Mouse (Mus musculus): ENCODE measurements around the gene Ngp.

Ngp gene

DNA sequence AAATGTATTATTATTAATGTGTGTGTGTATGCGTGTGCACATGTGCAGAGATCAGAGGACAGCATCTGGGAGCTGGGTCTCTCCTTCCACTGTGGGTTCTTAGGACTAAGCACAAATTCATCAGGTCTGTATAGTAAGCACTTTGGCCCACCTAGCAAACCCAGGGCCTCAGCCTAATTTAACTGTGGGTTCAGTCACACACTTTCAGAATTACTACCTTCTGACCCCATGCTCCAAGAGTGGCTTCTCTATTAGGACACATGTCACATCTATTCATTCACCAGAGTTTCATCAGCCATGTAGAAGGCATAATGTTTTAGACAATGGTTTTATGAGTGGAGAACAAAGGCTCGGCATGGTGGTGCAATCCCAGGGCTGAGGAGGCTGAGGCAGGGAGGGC is 13.5 kb downstream of the Ngp start:
- no peak for DNase-seq (ENCODE audit: low read depth, low spot score)

DNA sequence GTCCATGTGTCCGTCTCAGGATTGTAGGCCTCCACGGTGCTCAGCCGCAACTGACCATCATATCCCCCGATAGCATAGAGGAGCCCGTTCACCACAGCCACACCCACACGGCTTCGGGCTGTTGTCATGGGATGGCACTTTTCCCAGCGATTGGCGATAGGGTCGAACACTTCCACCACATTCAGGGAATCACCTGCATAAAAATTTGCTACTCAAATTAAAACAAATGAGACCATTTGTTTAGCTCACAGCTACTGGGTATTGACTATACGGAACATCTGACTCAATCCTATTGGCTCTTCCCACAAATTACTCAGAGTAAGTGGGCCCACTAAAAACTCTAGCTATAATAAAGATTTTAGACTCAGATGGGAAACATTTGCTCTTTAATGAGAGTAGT is 16.5 kb downstream of the Ngp start:
- no peak for DNase-seq (ENCODE audit: low read depth, low spot score)

DNA sequence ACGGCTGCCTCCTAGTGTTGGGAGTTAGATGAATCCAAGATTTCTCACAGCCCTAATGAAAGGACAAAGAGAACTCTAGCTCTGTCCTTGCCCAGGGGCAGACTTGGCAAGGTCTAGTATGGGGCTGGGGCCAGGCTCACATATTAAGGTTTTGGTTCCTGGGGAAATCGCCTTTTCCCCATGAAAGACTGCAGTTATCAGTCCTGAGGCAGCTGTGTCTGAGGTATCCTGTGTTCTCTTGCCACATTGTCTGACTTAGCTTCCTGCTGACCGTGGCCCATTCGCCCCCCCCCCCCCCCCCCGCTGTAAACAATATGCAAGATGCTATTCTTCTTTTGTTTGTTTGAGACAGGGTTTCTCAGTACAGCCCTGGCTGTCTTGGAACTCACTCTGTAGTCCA is 20.5 kb downstream of the Ngp start:
- DNase-seq (ENCODE audit: low read depth, low spot score): no peak

DNA sequence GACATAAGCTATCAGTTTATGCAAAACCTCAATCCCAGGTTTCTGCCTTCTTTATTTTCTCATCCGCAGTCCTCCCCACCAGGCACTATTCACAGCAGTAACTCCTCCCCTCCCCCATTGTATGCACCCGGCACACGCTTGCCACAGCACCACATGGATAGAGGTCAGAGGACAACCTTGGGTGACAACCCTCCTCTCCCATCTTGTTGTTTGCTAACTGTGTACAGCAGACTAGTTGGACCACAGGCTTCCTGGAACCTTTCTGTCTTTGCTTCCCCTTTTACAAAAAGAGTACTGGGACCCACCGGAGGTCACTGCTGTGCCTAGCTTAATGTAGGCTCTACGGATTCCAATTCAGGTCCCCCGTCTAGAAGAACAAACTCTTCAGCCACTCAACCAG is 21.0 kb downstream of the Ngp start:
- DNase-seq (ENCODE audit: low read depth, low spot score): no peak

DNA sequence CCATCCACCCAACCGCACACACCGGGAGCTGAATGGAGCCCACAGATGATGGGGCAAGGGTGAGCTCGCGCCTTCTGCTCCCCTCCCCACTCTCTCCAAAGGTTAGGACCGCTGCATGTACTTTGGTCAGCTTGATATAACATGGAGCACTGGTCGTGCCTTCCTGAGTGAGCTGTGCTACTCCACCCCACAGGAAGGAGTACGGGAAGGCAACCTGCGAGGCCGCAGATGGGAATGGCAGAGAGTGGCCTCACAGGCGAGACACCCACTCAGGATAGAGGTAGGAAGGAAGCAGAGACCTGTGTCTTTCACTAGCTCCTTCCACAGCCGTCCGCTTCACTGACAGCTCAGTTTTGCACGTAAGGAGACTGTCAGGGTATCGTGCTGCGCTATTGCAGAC is 28.8 kb downstream of the Ngp start:
- no peak for DNase-seq (ENCODE audit: low read depth, low spot score)

DNA sequence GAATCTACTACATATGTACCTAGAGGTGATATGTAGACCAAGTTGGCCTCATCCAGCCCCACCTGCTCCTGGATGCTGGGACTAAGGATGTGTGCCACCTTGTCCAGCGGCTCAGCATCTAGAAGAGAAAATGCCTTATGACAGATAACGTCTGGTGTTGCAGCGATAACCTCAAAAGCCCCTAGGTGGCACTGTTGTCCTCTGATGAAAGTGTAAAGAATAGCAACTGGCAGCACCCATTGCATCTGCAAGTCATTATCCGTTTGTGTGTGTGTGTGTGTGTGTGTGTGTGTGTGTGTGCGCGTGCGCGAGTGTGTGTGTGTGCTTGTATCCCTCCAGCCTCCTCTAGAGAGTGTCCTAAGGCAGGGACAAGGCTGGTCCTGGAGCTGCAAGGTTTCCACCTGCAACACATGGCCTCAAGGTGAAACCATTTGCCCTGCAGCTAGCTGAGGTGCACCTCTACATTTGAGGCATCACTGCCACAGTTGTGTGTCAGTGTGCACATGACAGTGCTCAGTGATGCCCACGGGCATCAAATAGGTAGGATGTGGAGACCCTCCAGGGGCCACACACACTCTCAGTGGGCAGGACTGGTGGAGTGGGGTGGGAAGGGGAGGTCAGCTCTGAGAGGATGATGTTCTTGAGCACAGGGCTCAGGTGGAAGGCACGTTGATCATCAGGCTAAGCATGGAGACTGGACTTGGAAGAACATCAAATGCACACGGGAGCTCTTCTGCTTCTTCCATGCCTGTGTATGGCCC is 29.5 kb downstream of the Ngp start:
- DNase-seq (ENCODE audit: low read depth, low spot score): peak; percentile 86

DNA sequence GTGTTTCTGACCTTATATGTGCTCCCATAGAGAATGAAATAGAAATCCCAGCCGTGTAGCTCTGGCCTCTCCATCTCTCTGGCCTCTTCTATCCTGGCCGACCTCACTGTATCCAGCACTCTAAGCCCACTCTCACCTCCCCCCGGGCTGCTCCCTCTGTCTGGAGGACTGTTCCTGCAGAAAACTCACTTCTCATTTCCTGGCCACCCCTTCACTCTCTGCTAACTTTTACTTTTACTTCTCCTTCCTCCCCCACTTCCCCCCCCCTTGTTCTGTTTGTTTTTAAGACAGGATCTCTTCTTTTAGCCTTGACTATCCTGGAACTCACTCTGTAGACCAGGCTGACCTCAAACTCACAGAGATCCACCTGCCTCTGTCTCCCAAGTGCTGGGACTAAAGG is 33.0 kb downstream of the Ngp start:
- no peak for DNase-seq (ENCODE audit: low read depth, low spot score)

DNA sequence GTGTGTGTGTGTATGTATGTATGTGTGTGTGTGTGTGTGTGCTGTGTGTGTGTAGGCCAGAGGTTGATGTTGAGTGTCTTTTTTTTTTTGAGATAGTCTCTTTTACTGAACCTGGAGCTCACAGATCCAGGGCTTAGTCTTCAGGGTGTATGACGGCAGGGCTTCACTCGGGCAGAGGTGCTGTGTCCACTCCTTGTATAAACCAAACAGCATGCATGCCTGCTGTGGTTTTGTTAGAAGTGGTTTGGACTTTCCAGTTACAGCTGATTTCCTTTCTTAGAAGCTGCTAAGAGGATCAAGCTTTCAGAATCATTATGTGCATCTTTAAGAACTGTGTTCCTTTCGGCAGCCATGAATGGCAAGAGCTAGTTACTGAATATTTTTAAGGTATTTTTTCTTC is 38.4 kb downstream of the Ngp start:
- no peak for DNase-seq (ENCODE audit: low read depth, low spot score)

DNA sequence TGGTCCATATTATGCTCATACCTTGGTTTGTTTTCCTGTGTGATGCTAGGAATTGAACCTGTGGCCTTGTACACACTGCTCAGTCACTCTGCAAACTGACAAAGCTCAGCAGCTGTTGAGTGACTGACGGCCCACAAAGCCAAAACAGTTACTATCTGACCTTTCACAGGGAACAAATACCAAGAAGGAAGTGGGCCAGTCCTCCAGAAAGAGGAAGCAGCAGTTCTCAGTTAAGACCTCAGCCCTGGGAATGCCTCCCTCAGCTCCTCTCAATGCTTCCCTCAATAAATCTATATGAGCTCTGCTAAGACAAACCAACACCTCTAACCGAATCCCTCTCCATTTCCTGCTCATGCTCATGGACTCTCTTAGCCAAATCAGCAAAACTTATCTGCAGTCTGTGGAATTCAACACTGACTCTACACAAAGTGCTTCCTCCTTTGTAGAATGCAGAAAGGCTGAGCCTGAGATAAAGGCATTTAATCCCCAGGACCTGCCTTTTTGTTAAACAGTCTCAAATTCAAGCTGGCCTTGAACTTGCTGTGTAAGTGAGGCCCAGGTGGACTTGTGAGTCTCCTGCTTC is 39.7 kb downstream of the Ngp start:
- peak; percentile 41 for DNase-seq (ENCODE audit: low read depth, low spot score)

DNA sequence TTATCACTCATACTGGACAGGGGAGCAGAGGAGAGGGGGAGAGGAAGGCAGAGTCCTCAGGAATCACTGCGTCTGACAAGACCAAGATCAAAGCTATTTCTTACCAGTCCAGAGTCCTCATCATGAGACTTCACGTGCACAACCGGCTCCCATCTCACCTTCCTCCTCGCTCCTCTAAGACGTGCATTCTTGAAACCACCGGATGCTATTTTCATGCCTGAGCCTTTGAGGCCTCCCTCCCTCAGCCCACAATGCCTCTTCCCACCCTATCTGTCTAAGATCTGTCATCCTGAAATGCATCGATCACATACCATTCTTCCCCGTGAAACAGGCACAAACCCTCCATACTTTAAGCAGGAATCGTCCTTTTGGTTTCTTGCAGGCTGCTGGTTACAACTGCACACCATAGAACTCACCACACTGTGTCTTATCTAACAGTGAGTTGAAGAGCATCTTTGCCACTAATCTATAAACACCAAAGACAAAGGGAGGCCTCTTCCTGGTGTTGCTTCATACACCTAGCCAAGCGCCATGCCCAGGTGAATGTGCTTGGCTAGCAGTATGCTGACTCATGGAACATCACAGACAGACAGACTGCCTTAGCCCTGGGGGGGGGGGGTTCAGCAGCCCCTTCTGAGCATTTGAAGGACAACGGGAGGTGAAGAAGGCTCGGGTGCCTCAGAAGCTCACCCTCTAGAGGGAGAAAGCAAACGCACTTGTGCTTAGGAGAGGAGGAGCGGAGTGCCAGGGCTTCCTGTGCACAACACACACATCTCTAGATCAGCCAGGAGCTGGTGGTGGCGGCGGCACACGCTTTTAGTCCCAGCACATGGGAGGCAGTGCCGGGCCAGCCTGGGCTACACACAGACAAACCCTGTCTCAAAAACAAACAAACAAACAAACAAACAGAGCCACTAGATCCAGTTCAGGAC is 41.6 kb downstream of the Ngp start:
- no peak for DNase-seq (ENCODE audit: low read depth, low spot score)

DNA sequence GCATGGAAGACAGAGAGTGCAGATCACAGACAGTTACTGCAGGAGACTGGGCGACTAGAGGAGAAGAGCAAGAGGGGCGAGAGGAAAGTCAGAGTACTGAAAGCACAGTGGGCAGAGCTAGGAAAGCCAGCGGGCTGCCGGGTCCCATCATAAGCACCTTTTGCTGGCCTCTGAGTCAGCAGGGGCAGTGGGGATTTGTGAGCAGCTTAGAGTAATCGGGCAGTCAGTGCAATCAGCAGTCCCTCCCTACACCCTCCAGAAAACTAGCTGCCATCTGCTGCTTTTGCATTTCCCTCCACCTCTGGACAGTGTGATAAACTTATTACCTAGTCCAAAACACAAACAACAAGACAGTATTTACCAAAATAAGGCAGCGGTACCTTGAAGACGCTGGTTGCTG is 42.8 kb downstream of the Ngp start:
- DNase-seq (ENCODE audit: low read depth, low spot score): no peak

DNA sequence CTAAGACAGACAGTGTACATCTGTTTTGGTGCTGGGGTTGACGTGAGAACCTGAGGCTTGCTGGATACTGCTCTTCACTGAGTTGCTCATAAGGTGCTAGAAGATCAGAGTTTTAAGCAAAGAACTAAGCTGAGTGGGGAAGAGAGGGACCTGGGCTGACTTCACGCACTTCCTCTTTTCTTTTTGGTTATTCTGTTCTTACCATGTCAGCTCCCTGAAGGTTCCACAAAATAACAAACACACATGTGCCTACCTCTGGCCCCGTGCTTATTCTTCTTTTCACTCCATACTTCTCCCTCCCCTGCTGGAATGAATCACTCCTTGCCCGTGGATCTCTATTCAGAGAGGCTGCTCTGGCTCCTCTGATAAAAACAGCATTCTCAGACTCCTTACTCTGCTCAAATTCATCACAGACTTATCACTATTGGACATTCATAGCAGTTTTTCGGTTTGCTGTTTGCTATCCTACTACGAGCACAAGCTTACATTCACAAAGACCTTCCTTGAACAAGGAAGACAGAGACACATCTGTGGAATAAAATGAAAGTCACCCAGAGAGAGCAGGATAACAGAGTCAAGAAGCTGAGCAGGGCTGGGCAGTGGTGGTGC is 44.5 kb downstream of the Ngp start:
- no peak for DNase-seq (ENCODE audit: low read depth, low spot score)

DNA sequence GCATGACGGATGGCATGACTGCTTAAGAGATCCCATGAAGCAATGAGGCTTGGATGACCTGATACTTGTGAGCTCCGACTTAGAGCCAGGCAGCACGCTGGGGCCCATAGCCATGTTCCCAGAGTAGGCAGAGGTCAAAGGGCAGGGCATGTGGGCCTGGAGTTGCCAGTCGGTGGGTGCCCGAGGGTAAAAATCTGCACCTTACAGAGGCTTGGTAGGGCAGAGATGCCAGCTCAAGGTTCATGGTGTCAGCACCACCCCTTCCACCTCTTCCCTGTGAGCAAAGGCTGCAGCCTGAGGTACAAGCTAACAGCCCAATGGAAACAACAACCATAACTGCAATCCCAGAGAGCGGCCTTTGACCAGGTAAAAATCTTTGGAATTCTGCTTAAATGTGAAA is 45.8 kb downstream of the Ngp start:
- no peak for DNase-seq (ENCODE audit: low read depth, low spot score)

DNA sequence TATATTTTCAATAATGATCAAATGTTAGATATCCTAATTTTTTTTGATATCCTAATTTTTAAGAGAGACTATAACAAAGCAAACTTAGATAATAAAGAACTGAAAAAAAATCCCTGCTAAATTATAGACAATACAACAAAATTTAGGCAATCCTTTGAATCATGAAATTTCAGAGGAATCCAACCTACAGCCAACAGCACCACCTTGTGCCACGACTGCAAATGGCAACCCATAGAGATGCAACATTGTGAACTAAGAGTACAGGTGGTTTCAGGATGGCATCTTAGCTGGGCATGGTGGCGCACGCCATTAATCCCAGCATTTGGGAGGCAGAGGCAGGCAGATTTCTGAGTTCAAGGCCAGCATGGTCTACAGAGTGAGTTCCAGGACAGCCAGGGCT is 46.6 kb downstream of the Ngp start:
- DNase-seq (ENCODE audit: low read depth, low spot score): no peak

Measured in skeletal muscle tissue, adult 2 months (tissue).